Mouse (Mus musculus) naive thymus-derived CD4-positive, alpha-beta T cell, adult 2 months (primary cell): ENCODE data around the gene BC025920.
A peak's percentile ranks its signal among the peaks of the same experiment; 100 is the strongest.
"Not testable (repeated sequence)": the region's sequence is repeated elsewhere in the genome, so short reads cannot be mapped to it uniquely, and the experiment has no call there.

Experiments
- DNase-seq: peaks from one replicate; pipeline ENCODE4 v3.0.0-alpha.2; 2011; ENCODE audit warnings: low read depth

Gene BC025920

DNA sequence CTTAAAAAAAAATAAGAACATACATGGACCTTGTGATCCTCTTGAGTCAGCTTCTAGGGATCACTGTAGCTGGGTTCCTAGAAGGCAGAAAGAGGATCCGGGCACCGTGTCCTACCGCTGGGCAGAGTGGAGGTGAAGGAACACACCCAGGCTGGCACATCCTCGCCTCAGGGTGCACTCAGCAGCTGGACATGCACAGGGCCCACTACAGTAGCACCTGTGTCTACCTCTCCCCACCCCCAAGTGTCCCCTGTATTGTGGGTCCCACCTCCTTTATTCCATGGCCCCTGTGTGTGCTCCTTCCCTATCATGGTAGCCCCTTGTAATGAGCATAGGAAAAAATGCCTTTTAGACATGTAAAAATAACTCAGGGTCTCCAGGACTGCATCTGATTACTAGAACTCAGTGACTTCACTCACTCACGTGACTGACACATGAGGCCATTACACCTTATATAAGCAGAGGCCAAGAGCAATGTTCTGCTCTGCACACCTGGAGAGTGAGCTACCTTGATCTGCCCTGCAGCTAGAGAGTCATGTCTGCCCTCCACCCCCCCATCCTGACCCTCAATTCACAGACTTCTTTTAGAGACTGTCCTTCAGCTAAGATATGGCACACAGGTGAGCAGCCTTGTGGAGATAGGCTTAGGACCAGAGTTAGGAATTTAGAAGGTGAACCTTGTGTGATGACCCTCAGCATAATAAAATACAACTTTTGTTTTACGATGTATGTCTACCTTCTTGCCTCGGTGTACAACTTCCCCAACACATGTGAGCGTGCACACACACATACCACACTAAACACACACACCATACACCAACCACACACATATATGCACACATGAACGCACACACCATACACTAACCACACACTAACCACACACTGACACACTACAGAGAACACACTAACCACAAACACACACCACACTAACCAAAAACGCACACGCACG, 1.8 kb upstream of the BC025920 start:
- peak; percentile 30 for DNase-seq

DNA sequence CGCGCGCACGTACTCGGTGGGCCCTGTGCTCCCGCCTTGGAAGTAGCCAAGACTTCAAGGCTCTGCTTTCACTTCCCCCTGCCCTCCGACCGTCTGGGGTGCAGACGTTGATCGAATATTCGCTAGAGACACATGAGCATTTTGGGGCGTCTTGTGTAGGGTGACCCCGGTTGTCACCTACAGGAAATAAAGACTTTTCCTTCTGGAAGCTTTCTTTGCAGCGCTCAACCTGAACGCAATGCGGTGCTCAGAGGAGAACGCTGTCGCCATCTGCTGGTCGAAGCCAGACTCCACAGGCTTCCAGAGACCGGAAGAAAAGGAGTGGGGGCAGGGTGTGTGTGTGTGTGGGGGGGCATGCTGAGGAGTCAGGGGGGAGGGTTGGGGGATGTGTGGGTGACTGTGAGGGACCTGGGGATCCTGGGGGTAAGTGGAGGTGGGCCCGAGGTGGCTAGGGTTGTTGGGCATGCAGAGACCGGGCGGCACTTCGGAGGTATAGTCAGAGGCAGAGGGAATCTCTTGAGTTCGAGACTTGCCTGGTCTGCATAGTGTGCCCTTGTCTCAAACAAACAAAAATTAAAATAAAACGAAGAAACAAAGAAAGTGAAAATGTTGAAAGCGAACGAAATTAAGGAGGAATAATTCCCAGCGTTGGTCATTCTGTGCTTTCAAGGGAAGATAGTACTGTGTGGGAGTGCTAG, 953 bp upstream of the BC025920 start:
- peak; percentile 93 for DNase-seq

DNA sequence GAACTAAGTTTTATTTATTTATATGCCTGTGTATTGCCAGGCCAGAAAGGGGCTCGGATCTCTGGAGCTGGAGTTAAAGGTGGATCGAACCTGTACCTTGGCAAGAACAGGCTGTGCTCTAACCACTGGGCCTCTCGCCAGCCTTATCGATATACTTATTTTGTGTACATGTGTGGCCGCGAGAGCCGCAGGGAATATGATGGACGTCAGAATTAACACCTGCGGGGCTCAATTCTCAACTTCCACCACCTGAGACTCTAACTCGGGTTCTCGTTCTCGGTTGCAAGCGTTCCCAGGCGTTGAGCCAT, 450 bp upstream of the BC025920 start:
- DNase-seq = no peak

DNA sequence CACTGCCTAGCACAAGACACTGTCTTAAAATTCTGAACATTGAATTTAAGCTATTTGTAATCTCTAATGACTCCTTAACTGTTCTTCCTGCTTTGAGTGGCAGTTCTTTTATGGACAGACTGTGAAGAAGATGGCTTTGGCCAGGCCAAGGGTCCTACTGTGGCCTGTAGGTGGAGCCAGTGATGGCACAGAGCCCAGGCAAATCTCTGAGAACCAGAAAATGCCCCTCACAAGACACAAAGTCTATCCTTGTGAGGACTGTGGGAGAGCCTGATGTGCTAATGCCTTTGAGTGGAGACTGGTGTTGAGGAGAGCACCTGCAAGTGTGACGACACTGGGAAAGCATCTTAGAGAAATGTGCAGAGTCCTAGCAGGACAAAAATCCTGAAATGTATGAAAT, 2.2 kb downstream of the BC025920 start:
- DNase-seq = no peak

DNA sequence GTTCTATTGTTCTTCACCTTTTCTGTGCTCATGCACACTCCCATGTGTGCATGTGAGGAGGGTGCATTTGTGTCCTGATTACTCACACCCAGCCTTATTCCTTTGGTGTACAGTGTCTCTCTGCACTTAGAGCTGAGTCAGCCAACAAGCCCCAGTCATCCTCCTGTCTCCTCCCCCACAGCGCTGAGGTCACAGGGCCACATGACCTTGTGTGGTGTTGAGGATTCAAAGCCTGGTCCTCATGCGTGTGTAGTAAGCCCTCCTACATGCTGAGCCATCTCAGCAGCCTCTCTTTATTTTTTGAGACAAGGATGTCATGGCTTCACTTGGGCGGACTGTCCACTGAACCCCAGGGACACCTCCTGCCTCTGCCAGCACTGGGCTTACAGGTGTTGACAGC, 6.7 kb downstream of the BC025920 start:
- DNase-seq = no peak

DNA sequence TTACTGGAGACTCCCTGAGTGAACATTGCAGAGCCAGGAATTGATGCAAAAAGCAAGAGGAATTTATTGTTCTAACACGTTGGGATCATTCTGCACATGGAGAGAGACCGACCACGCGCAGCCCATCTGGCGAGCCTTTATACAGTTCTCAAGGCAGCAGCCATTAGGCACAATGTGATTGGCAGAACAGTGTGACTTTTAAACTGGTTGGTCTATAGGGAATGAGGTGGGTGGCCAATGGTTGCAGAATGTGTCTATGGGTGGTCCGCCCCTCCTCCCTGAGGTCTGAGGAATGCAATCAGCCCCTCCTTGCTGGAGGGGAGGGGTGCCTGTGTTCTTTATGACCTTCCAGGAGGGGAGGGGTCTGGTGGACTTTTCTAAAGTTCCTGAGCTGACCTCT, 9.4 kb downstream of the BC025920 start:
- no peak for DNase-seq

DNA sequence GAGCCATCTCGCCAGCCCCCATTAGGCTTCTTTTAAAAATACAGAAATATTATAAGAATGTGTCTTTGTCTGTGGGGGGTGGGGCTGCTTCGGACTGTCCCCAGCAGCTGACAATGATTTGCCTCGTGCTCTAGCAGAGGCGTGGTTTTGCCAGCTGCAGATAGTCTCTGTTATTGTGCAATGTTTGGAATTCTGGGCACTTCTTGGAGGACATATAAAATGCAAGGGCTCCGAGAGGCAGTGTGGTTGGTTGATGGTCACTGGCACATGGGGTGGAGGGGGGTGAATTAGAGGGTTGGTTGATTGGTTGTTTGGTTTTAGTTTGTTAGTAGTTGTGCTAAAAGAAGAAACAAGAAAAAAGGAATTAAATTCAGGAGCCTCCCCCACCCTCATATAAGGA, 13.9 kb downstream of the BC025920 start:
- DNase-seq = no peak

DNA sequence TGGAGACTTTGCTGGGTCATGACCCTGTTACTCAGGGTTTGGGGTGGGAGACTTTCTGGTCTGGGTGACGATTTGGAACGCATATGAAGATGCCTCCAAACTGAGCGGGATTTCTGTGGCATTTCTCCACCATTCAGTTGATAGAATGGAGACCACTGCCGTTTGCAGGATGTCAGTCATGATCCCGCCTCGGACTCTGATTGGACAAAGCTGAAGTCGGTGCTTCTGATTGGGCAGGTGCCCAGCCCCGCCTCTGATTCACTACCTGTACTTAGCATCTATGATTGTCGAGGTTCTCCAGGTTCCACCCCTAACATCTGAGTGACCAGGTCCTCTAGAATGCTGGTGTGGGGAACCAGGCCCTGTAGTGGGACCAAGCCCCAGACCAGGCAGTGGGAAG, 14.7 kb downstream of the BC025920 start:
- DNase-seq = no peak

DNA sequence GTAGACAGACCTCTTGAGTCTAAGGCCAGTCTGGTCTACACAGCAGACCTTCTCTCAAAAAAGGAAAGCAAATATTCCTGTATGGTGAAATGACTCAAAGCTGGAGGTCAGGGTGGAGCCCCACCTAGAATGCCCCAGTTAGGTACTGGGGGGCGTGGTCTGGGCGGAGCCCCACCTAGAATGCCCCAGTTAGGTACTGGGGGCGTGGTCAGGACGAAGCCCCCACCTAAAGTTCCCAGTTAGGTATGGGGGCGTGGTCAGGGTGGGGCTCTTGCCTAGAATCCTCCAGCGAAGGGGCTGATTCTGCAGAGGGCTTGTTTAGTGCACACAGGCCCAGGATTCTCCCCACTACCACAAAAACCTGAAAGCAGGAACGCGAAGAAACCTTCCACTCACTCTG, 17.4 kb downstream of the BC025920 start:
- no peak for DNase-seq

DNA sequence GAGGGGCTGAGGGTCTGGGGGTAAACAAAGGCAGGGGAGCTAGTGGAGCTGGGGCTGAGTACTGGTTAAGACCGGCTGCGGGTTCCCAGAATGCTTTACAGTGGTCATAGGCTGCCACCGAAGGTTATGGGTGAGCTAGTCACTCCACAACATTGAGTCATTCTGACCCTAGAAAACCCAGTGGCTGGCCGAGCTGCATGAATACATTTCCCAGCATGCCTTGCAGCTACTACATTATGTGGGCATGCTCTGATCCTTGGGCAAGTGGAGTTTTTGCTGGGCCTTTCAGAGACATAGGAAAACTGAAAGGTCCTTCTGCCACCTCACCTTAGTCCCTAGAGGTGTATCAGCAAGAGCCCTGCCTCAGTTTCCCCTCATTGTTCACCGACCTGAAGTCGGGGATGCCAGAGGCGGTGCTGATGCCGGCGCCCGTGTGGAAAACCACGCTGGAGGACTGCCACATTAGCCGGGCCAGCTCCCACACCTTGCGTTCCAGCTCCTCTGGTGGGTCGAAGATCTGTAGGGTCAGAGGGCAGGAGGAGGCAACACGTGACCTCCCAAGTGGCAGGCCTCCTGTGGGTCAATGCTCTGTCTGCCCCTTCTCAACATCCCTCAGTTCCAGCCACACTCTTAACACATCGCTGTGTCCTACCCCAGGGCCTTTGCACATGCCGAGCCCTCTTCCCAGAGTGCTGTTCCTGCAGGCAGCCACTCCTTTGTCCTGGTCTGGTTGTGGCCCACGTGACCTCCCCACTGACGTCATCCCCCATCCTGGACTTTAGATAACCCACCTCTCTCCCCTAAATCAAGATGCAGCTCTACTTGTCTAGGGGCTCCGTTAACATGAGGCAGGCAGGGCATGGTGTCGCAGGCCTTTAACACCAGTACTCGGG, 20.3 kb downstream of the BC025920 start:
- no peak for DNase-seq

DNA sequence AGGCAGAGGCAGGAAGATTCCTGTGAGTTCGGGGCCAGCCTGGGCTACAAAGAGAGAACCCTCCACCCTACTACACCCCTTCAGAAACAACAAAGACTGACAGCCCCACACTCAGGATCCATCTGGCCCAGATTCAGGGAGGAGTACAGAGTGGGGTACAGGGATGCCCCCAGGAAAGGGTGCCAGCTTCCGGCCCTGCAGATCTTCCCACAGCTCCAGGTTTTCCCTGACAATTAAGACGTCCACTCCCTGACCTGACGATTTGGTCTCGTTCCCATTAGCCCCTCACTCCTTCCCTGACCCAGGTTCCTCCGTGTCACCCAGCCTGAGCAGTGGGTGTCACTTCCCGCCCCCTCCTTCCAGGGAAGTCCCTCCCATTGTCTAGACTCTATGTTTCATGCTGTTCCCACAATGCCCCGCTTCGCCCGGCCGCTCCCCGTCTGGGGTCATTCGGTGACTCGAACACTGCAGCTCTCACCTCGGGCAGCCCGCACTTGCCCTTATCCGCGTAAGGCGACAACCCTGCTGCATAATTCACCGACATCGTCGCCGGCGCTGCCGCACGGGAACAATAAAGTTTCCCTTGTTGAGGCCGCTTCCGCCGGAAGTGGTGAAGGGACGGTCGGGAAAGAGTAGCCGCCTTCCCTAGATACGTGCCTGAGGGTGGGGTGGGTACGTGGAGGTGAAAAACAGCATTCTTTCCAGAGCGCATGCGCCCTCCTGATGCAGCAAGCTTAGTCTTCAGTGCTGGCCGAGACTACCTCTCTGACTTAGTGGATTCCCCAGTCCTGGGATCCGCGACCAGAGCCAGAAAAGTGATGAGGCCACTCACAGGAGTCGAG, 21.1 kb downstream of the BC025920 start, which contains the start of gene Sirt6:
Gene Sirt6 (minus strand): TSS at position 804 of the 842 bp plus-strand sequence.
- DNase-seq = peak; percentile 96

DNA sequence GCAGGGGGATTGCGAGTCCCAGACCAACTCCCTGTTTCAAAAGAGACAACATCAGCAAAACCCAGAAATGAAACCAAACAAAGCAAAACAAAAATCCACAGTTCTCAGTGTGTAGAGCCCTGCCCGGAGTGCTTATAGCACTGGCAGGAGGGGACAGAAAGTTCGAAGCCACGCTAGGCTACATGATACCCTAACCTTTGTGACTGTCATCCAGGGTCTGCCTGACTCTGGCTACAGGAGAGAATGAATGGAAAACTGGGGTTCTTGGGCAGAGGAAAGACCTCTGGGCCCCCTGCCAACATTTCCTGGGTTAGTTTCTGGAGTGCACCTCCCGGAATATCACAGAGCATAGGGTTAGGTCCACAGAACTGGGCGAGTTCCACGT, 21.8 kb downstream of the BC025920 start:
- no peak for DNase-seq

DNA sequence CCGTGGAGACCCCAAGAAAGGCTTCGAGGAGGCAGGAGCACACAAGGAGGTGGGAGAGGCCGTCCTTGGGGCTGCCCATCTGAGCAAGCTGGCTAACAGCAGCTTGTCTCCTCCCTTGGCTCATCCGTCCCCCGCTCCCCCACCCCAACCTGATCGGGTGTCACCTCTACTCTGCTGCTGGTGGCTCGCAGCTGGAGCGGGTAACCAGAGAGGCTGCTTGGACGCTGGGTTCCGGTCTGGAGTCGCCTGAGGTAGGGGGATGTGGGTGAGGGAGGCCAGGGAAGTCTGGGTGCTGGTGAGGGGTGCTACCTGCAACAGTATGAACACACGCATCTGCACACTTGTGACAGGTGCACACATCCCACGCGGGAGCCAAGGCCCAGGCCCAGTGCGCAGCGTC, 22.3 kb downstream of the BC025920 start, which contains the start of gene Ankrd24:
Gene Ankrd24 (plus strand): TSS at position 151 of the 400 bp plus-strand sequence.
- DNase-seq = no peak

DNA sequence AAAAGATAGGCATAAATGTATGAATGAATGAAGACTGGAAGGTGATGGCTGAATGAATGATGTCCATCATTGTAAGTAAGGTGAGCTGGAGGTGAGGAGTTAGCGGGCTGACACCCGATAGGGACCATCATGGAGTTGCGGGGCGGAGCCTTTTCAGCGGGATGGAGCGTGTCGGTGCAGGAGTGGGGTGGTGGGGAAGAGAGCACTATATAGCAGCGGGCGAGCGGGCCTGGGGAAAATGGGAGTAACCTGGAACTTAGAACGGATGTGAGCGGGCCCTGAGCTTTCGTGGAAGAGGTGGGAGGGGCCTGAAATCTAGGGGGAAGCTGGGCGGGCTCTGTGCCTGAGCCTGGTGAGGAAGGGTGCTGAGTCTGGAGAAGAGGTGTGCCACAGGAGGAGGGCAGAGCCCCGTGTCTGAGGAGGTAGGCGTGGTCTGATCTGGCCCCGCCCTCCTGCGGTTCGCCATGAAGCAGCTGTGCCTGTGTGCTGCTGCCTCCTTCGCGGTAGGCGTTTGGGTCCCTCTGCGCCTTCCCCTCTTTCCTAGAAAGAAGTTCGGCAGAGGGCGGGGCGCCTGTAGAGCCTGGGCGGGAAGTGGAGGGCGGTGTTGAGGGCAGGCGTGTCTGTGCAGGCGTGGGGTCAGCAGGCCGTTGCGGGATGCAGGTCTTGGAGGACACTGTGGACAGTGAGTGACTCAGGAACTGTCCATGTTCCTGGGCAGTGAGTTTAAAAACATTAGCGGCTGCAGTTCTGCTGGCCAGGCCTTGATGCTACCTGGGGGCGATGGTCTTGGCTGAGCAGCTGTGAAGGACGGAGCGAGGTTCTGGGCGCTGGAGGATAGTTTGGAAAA, 27.4 kb downstream of the BC025920 start:
- DNase-seq = peak; percentile 91

DNA sequence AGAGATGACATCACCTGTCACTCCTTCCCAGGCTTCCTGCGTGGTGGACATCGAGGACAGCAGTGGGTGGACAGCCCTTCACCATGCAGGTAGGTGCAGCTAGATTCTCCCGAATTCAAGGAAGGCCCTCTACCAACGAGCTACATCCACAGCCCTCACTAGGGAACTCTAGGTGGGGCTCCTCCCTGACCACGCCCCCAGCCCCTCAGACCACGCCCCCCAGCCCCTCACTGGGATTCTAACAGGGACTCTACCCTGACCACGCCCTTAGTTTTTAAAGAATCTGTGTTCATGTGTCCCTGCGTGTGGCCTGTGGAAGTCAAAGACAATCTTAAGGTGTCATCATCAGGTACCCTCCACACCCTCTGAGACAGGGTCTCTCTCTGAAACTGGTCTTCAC, 30.3 kb downstream of the BC025920 start:
- no peak for DNase-seq

DNA sequence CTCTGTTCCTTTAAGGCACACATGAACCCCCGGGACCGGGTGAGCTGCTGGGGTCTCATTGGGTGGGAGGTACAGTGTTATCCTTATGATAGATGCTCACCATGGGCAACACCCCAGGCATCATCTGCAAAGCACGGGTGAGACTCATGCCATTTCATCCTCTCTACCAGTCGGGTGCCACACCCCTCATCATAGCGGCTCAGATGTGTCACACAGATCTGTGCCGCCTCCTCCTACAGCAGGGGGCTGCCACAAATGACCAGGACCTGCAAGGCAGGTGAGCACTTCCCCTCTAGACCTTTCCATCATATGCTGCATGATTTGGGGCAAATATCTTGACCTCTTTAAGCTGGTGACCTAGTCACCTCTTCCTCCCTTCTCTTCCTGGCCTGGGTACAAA, 32.0 kb downstream of the BC025920 start:
- DNase-seq = no peak

DNA sequence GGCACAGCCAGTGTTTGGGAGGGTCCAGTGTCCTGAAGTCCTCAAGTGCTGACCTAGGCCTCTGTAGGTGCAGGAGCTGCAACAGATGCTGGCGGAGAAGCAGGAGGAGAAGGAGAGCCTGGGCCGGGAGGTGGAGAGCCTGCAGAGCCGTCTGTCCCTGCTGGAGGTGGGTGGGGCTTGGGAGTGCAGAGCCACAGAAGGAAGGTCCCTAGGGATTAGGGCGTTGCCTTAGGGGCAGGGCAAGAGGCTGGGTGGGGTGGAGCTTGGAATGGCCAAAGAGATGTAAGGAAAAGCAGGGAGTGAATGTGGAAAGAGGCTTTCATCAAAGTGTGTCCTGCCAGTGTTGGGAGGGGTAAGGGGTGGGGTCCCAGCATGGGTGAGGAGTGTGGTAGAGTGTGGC, 34.8 kb downstream of the BC025920 start:
- not testable (repeated sequence) for DNase-seq

DNA sequence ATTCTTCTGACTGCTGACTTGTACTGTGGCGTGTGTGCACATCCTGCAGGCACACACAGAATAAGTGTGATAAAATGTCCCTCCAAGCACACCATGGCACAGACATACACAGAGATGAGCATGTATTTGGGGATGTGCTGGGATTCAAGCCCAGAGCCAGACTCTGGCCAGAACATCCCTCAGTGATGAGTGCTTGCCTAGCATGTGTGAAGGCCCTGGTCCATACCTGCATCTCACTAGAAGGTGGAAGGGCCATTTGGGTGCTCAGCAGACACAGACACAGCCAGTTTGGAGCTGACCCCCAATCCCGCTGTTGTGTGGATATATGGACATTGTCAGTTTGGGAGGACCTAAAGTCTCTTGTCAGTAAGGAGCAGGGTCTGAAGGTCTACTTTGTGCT, 35.5 kb downstream of the BC025920 start:
- DNase-seq = no peak

DNA sequence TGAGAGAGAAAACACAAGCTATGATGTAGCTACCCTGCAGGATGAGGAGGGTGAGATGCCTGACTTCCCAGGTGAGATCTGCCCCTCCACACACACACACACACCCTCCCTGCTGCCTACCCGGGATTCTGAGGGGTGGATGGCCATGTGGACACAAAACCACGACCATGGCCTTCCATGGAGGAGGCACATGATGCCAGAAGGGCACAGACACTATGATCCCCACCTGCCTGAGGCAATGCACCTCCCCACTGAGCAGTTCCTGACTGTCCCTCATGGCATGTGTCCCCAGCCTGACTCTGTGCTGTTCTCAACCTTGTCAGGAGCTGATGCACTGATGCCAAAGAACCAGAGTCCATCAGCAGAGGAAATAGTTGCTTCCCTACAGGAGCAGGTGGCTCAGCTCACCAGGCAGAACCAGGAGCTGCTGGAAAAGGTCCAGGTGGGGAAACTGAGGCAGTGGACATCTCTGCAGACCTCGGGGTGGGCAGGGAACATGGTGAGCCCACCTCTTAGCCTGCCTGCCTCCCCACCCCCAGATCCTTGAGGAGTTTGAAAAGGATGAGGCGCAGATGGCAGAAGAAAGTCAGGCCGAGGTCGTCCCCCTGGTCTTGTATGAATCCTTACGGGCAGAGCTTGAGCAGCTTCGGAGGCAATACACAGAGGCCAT, 36.0 kb downstream of the BC025920 start:
- DNase-seq = no peak
